Mouse (Mus musculus) embryonic facial prominence, embryonic 11.5 days (tissue): ENCODE results near the gene Olfr1049. TPM values are rescaled to one million over a fixed set of nuclear protein-coding genes. Genes with fewer than 3 reads are reported as not detected.
"Not testable (repeated sequence)": the region's sequence is repeated elsewhere in the genome, so short reads cannot be mapped to it uniquely, and the experiment has no call there.

Experiments used
- ATAC-seq: fragments of 200-750 bp; cut with Nextera tagmentation; replicated peaks from 2 replicates; pipeline ENCODE4 v1.8.0; 2017; ENCODE audit warnings: low read depth; ENCODE audit not compliant: insufficient number of reproducible peaks, low FRiP score, low TSS enrichment
- DNase-seq: peaks from one replicate; pipeline ENCODE4 v3.0.0-alpha.2; 2015; ENCODE audit warnings: low spot score
- H3K27ac ChIP-seq: fragments of 300-500 bp; sonication (generic); replicated peaks from 2 replicates; pipeline ENCODE4 v1.5.1; 2014; ENCODE audit warnings: mild to moderate bottlenecking, low read depth, low read length, control low read depth
- H3K27me3 ChIP-seq: fragments of 300-500 bp; sonication (generic); 2 replicates; pipeline ENCODE4 v1.6.1; 2014; ENCODE audit warnings: mild to moderate bottlenecking, low read length, moderate library complexity, mixed read lengths; ENCODE audit not compliant: control insufficient read depth, insufficient read depth
- H3K36me3 ChIP-seq: fragments of 300-500 bp; sonication (generic); replicated peaks from 2 replicates; pipeline ENCODE4 v1.6.1; 2014; ENCODE audit warnings: low read depth, mild to moderate bottlenecking, low read length, moderate library complexity, mixed read lengths; ENCODE audit not compliant: control insufficient read depth, insufficient read depth
- H3K4me1 ChIP-seq: fragments of 300-500 bp; sonication (generic); 2 replicates; pipeline ENCODE4 v1.6.1; 2014; ENCODE audit warnings: low read length, mixed read lengths; ENCODE audit not compliant: control insufficient read depth, insufficient read depth
- H3K4me2 ChIP-seq: fragments of 300-500 bp; sonication (generic); 2 replicates; pipeline ENCODE4 v1.6.1; 2014; ENCODE audit warnings: low read depth, mild to moderate bottlenecking, control low read depth, low read length, moderate library complexity
- H3K4me3 ChIP-seq: fragments of 300-500 bp; sonication (generic); 2 replicates; pipeline ENCODE4 v1.5.1; 2014; ENCODE audit warnings: low read depth, low read length, control low read depth
- H3K9ac ChIP-seq: fragments of 300-500 bp; sonication (generic); replicated peaks from 2 replicates; pipeline ENCODE4 v1.6.1; 2014; ENCODE audit warnings: mild to moderate bottlenecking, control low read depth, low read length
- H3K9me3 ChIP-seq: fragments of 300-500 bp; sonication (generic); replicated peaks from 2 replicates; pipeline ENCODE4 v1.6.1; 2016; ENCODE audit warnings: mild to moderate bottlenecking, low read length, inconsistent platforms, mixed read lengths; ENCODE audit not compliant: control insufficient read depth
- WGBS: fragments of 180-500 bp; shearing (Covaris S2); extraction: QIAGEN DNeasy Blood & Tissue Kit; methylation state at CpG from one replicate; pipeline ENCODE4 v1.1.7; 2014; 5-methylcytosine and 5-hydroxymethylcytosine counted together
- polyA plus RNA-seq: library from polyadenylated mRNA; unstranded; fragments of >200 nt; fragmentation: Nextera tagmentation; extraction: Ambion mirVana; gene quantifications from 2 replicates; pipeline ENCODE4 v1.2.1, GENCODE M21; 2014

The Olfr1049 gene
- not detected in 2 replicates for polyA plus RNA-seq

- not testable (repeated sequence) for H3K27me3 ChIP-seq, DNase-seq, H3K9ac ChIP-seq, ATAC-seq, H3K4me2 ChIP-seq, H3K36me3 ChIP-seq, H3K4me1 ChIP-seq, H3K27ac ChIP-seq, H3K4me3 ChIP-seq, H3K9me3 ChIP-seq
Measured at GRCm38 (mm10) chr2:86258228-86258627, at the start of gene Olfr1049. Gene Olfr1049 (minus strand): TSS chr2:86258328.

GRCm38 (mm10) chr2:86292155-86292554, 34.0 kb upstream of the Olfr1049 start, which contains the start of gene Olfr1052:
Gene Olfr1052 (plus strand): TSS chr2:86292455.
- DNase-seq (no peak), ATAC-seq (no peak)
- Histone ChIP-seq H3K9me3 (no peaks in the 10 kb centered on the region), H3K4me3 (no peak within 1 kb of the TSS), H3K27ac (no peak within 1 kb of the TSS), H3K36me3 (no peaks in the 10 kb centered on the region), H3K4me2 (no peak within 1 kb of the TSS), H3K9ac (no peak within 1 kb of the TSS), H3K27me3 (no peaks in the 10 kb centered on the region), H3K4me1 (no peaks in the 10 kb centered on the region)

- H3K27ac ChIP-seq, H3K4me2 ChIP-seq, H3K9ac ChIP-seq, DNase-seq, H3K27me3 ChIP-seq, H3K4me1 ChIP-seq, H3K9me3 ChIP-seq, ATAC-seq, H3K4me3 ChIP-seq, H3K36me3 ChIP-seq: not testable (repeated sequence)
Measured at GRCm38 (mm10) chr2:86278988-86279387, 20.9 kb upstream of the Olfr1049 start, which contains the start of gene Olfr1051. Gene Olfr1051 (minus strand): TSS chr2:86279088.

- no peak within 1 kb of the TSS for H3K9ac ChIP-seq
- H3K36me3 ChIP-seq = no peaks in the 10 kb centered on the region
- DNase-seq (no peak), ATAC-seq (no peak)
- H3K4me1 ChIP-seq = no peaks in the 10 kb centered on the region
- no peak within 1 kb of the TSS for H3K4me3 ChIP-seq
- no peaks in the 10 kb centered on the region for H3K9me3 ChIP-seq
- no peak within 1 kb of the TSS for H3K27ac ChIP-seq
- no peak within 1 kb of the TSS for H3K4me2 ChIP-seq
- no peaks in the 10 kb centered on the region for H3K27me3 ChIP-seq
Measured at GRCm38 (mm10) chr2:86240189-86240588, 17.9 kb downstream of the Olfr1049 start, which contains the start of gene Olfr1048. Gene Olfr1048 (minus strand): TSS chr2:86240289.

- Histone ChIP-seq H3K4me2 (no peak within 1 kb of the TSS), H3K27ac (no peak within 1 kb of the TSS), H3K4me1 (no peaks in the 10 kb centered on the region), H3K27me3 (no peaks in the 10 kb centered on the region), H3K9me3 (no peaks in the 10 kb centered on the region), H3K36me3 (no peaks in the 10 kb centered on the region), H3K4me3 (no peak within 1 kb of the TSS), H3K9ac (no peak within 1 kb of the TSS)
- WGBS = 88% methylated on average over 1 of the region's 1 CpGs
- DNase-seq (no peak), ATAC-seq (no peak)
Measured at GRCm38 (mm10) chr2:86231301-86231700, 26.8 kb downstream of the Olfr1049 start, which contains the start of gene Olfr1047. Gene Olfr1047 (minus strand): TSS chr2:86231401.

GRCm38 (mm10) chr2:86219214-86219613, 38.9 kb downstream of the Olfr1049 start, which contains the start of gene Olfr1046:
Gene Olfr1046 (minus strand): TSS chr2:86219314.
- Histone ChIP-seq H3K36me3 (no peaks in the 10 kb centered on the region), H3K4me1 (no peaks in the 10 kb centered on the region), H3K4me3 (no peak within 1 kb of the TSS), H3K9ac (no peak within 1 kb of the TSS), H3K27me3 (no peaks in the 10 kb centered on the region), H3K9me3 (no peaks in the 10 kb centered on the region), H3K4me2 (no peak within 1 kb of the TSS), H3K27ac (no peak within 1 kb of the TSS)
- DNase-seq (no peak), ATAC-seq (no peak)
- 79% methylated on average over 2 of the region's 2 CpGs for WGBS

Other genes with a start within 250 kb of the Olfr1049 start
- 0.06 TPM in 1 of 2 replicates, not detected in the other for gene Olfr1033, start 237.7 kb downstream of the Olfr1049 start, polyA plus RNA-seq
- gene Olfr1034, start 212.5 kb downstream of the Olfr1049 start, polyA plus RNA-seq = 0.10 TPM in 1 of 2 replicates, not detected in the other
- gene Olfr1036, start 184.3 kb downstream of the Olfr1049 start, polyA plus RNA-seq = not detected in 2 replicates
- not detected in 2 replicates for gene Olfr1037, start 170.9 kb downstream of the Olfr1049 start, polyA plus RNA-seq
- not detected in 2 replicates for gene Olfr1039, start 122.4 kb downstream of the Olfr1049 start, polyA plus RNA-seq
- not detected in 2 replicates for gene Olfr1040, start 111.6 kb downstream of the Olfr1049 start, polyA plus RNA-seq
- not detected in 2 replicates for gene Olfr1042, start 96.5 kb downstream of the Olfr1049 start, polyA plus RNA-seq
- gene Olfr1043, start 90.8 kb downstream of the Olfr1049 start, polyA plus RNA-seq = not detected in 2 replicates
- not detected in 2 replicates for gene Olfr1044, start 80.5 kb downstream of the Olfr1049 start, polyA plus RNA-seq
- gene Olfr52, start 72.6 kb downstream of the Olfr1049 start, polyA plus RNA-seq = not detected in 2 replicates
- not detected in 2 replicates for gene Olfr1045, start 55.3 kb downstream of the Olfr1049 start, polyA plus RNA-seq
- gene Olfr1046, start 39.0 kb downstream of the Olfr1049 start, polyA plus RNA-seq = not detected in 2 replicates
- gene Olfr1047, start 26.9 kb downstream of the Olfr1049 start, polyA plus RNA-seq = not detected in 2 replicates
- not detected in 2 replicates for gene Olfr1048, start 18.0 kb downstream of the Olfr1049 start, polyA plus RNA-seq
- not detected in 2 replicates for gene Olfr1051, start 20.8 kb upstream of the Olfr1049 start, polyA plus RNA-seq
- not detected in 2 replicates for gene Olfr1052, start 34.1 kb upstream of the Olfr1049 start, polyA plus RNA-seq
- gene Olfr1053, start 57.0 kb upstream of the Olfr1049 start, polyA plus RNA-seq = not detected in 2 replicates
- gene Olfr1054, start 77.1 kb upstream of the Olfr1049 start, polyA plus RNA-seq = not detected in 2 replicates
- gene Olfr1055, start 92.0 kb upstream of the Olfr1049 start, polyA plus RNA-seq = not detected in 2 replicates
- gene Olfr1056, start 104.1 kb upstream of the Olfr1049 start, polyA plus RNA-seq = not detected in 2 replicates
- not detected in 2 replicates for gene Olfr1057, start 120.1 kb upstream of the Olfr1049 start, polyA plus RNA-seq
- gene Olfr1058, start 130.2 kb upstream of the Olfr1049 start, polyA plus RNA-seq = 0.15 TPM in 1 of 2 replicates, not detected in the other
- not detected in 2 replicates for gene Olfr1061, start 155.7 kb upstream of the Olfr1049 start, polyA plus RNA-seq
- not detected in 2 replicates for gene Olfr1062, start 168.4 kb upstream of the Olfr1049 start, polyA plus RNA-seq
- not detected in 2 replicates for gene Olfr1065, start 192.3 kb upstream of the Olfr1049 start, polyA plus RNA-seq
- not detected in 2 replicates for gene Olfr1066, start 197.9 kb upstream of the Olfr1049 start, polyA plus RNA-seq
- not detected in 2 replicates for gene Olfr228, start 229.1 kb upstream of the Olfr1049 start, polyA plus RNA-seq